Mouse (Mus musculus): ENCODE data around the gene Cbfb. TPM values are rescaled to one million over a fixed set of nuclear protein-coding genes. Genes with fewer than 3 reads are reported as not detected.
A peak's percentile ranks its signal among the peaks of the same experiment; 100 is the strongest.

The Cbfb gene
- polyA plus RNA-seq, 2 experiments: 75.2 to 101 TPM

DNA sequence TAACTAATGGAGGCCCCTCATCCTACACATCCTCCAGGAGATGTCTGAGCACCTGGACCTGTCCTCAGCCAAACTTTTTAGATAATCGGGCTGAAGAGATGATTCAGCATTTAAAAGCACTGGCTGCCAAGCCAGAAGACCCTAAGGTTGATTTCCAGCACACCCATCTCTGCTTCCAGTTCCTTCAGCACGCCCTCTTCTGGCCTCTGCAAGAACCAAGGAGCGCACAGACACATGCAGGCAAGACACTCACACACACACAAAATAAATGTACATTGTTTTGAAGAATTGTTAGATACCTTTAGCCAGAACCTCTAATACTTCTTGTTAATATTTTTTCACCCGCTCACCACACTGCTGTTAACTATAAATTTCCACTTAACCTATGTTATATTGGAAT is 18.8 kb upstream of the Cbfb start:
- H3K9me3 ChIP-seq (ENCODE audit: control insufficient read depth, low read length): no peaks in the 10 kb centered on the region
- no peaks in the 10 kb centered on the region for H3K36me3 ChIP-seq (ENCODE audit: control insufficient read depth, insufficient read depth, low read length)
- no peak for DNase-seq (ENCODE audit: low spot score)
- H3K4me2 ChIP-seq (replicated peaks; ENCODE audit: low read depth, low read length, severe bottlenecking): no peak overlapping the region
- no peaks in the 10 kb centered on the region for H3K27me3 ChIP-seq (ENCODE audit: control insufficient read depth, insufficient read depth, low read length)
- peaks cover 14% of the 10 kb centered on the region for H3K4me1 ChIP-seq (ENCODE audit: control insufficient read depth, insufficient read depth, low read length)
- 59% methylated on average over 4 of the region's 4 CpGs for WGBS
- no peak for TF ChIP-seq POLR2A (IDR thresholded peaks at IDR 0.05; ENCODE audit: borderline replicate concordance, extremely low read depth, insufficient read depth, insufficient read length)
- H3K27ac ChIP-seq (replicated peaks; ENCODE audit: low read depth, low read length): no peak overlapping the region
- no peak for ATAC-seq (ENCODE audit: low FRiP score, low read depth)
- H3K4me3 ChIP-seq (replicated peaks; ENCODE audit: low read length): no peak overlapping the region
- H3K9ac ChIP-seq (ENCODE audit: low read depth, low read length, severe bottlenecking): no peak overlapping the region

DNA sequence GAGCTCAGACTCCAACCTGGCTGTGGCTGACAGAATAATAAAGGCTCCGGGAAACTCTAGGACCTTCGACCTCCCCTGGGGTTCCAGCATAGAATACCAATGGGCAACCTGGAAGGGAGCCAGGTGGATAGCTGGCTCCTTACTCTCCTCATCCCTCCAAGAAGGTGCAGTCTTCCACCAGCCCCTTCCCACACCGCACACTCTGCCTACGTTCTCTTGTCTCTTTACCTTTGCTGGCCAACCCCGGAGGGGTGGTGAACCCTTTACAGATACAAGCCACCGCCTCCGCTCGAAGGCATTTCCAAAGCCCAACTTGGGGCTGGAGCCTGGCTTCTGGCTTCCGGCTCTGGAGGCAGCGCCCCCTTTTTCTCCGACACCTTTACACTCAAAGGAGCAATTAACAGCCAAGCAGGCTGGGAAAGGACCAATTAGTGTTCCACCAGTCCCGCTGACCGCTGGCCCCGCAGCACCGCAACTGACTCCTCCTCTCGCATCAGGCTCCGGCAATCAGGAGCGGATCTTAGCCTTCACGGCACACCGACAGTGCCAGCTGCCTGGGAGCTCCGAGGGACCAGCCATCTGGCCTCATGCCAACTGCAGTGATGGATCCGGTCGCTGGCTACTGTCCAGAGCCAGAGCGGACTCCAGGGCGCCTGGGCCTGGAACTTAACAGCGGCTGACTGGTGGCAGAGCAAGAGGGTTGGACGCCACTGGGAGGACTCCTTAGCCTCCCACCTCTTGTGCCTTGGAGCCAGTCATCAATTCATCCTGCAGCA is 17.7 kb upstream of the Cbfb start:
- ATAC-seq (ENCODE audit: low FRiP score, low read depth) (peak; percentile 80), DNase-seq (ENCODE audit: low spot score) (peak; percentile 76)
- Histone ChIP-seq H3K27me3 (ENCODE audit: control insufficient read depth, insufficient read depth, low read length) (no peaks in the 10 kb centered on the region), H3K27ac (replicated peaks; ENCODE audit: low read depth, low read length) (peak overlapping the region; percentile 16; the same call in 1 of the 2 replicates), H3K4me3 (replicated peaks; ENCODE audit: low read length) (peak overlapping the region; percentile 28), H3K9ac (ENCODE audit: low read depth, low read length, severe bottlenecking) (peak overlapping the region; percentile 40; the same call in 1 of the 2 replicates), H3K36me3 (ENCODE audit: control insufficient read depth, insufficient read depth, low read length) (no peaks in the 10 kb centered on the region), H3K9me3 (ENCODE audit: control insufficient read depth, low read length) (no peaks in the 10 kb centered on the region), H3K4me1 (ENCODE audit: control insufficient read depth, insufficient read depth, low read length) (peaks cover 14% of the 10 kb centered on the region), H3K4me2 (replicated peaks; ENCODE audit: low read depth, low read length, severe bottlenecking) (peak overlapping the region; percentile 62)
- 1% methylated on average over 27 of the region's 27 CpGs for WGBS
- no peak for TF ChIP-seq POLR2A (IDR thresholded peaks at IDR 0.05; ENCODE audit: borderline replicate concordance, extremely low read depth, insufficient read depth, insufficient read length)

DNA sequence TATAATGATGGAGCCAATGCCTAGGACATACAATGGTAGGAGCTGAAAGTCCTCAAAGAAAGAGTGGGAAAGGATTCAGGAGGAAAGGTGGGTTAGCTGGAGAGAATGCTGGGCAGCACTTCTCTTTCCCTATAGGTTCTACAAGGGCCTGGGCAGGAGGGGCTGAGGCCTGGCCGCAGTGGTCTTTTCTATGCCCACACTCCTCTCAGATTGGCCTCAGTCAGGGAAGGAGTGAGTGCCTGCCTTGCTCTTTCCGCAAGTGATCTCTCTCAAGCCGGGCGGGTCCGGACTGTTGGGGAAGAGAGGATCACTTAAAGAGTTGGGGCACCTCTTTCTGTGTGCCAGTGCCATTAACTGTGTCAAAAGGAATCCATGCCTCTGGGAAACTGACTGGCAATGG is 16.2 kb upstream of the Cbfb start:
- H3K27ac ChIP-seq (replicated peaks; ENCODE audit: low read depth, low read length): no peak overlapping the region
- no peak overlapping the region for H3K9ac ChIP-seq (ENCODE audit: low read depth, low read length, severe bottlenecking)
- no peaks in the 10 kb centered on the region for H3K9me3 ChIP-seq (ENCODE audit: control insufficient read depth, low read length)
- ATAC-seq (ENCODE audit: low FRiP score, low read depth): no peak
- no peak for DNase-seq (ENCODE audit: low spot score)
- 94% methylated on average over 5 of the region's 5 CpGs for WGBS
- no peak overlapping the region for H3K4me3 ChIP-seq (replicated peaks; ENCODE audit: low read length)
- H3K4me1 ChIP-seq (ENCODE audit: control insufficient read depth, insufficient read depth, low read length): peaks cover 14% of the 10 kb centered on the region
- H3K36me3 ChIP-seq (ENCODE audit: control insufficient read depth, insufficient read depth, low read length): no peaks in the 10 kb centered on the region
- H3K4me2 ChIP-seq (replicated peaks; ENCODE audit: low read depth, low read length, severe bottlenecking): no peak overlapping the region
- TF ChIP-seq POLR2A (IDR thresholded peaks at IDR 0.05; ENCODE audit: borderline replicate concordance, extremely low read depth, insufficient read depth, insufficient read length): no peak
- no peaks in the 10 kb centered on the region for H3K27me3 ChIP-seq (ENCODE audit: control insufficient read depth, insufficient read depth, low read length)

DNA sequence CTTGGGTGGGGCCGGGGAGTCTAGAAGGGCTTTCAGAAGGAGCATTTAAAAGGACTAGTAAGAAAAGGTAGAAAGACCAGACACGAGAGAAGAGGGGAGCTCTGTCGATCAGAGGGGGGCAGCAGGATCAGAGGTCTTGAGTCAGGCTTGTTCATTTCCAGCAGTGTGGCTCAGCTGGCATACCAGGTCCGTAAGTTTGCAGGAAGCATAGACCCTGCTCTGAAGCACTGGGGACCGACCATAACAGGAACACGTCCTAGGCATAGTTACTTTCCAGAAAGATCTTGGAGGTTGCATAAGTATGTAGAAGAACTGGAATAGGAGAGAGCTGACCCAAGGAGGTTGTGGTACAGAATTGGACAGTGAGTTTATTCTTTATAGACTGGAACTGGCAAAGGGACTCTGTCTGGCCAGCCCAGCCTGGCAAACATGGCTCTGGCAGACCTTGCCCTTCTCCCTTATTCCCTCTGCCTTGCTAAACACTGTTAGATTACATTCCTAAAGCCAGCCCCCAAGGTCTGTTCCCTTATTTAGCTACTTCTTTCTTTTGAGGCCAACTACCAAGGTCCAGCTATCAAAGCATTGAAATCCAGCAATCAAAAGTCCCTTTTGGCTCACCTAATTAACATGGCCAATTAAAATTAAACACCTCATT is 15.3 kb upstream of the Cbfb start:
- no peak for TF ChIP-seq POLR2A (IDR thresholded peaks at IDR 0.05; ENCODE audit: borderline replicate concordance, extremely low read depth, insufficient read depth, insufficient read length)
- H3K4me2 ChIP-seq (replicated peaks; ENCODE audit: low read depth, low read length, severe bottlenecking): no peak overlapping the region
- WGBS: 84% methylated on average over 6 of the region's 6 CpGs
- H3K4me3 ChIP-seq (replicated peaks; ENCODE audit: low read length): no peak overlapping the region
- ATAC-seq (ENCODE audit: low FRiP score, low read depth) (no peak), DNase-seq (ENCODE audit: low spot score) (no peak)
- no peak overlapping the region for H3K9ac ChIP-seq (ENCODE audit: low read depth, low read length, severe bottlenecking)
- peaks cover 14% of the 10 kb centered on the region for H3K4me1 ChIP-seq (ENCODE audit: control insufficient read depth, insufficient read depth, low read length)
- no peaks in the 10 kb centered on the region for H3K27me3 ChIP-seq (ENCODE audit: control insufficient read depth, insufficient read depth, low read length)
- no peak overlapping the region for H3K27ac ChIP-seq (replicated peaks; ENCODE audit: low read depth, low read length)
- no peaks in the 10 kb centered on the region for H3K9me3 ChIP-seq (ENCODE audit: control insufficient read depth, low read length)
- H3K36me3 ChIP-seq (ENCODE audit: control insufficient read depth, insufficient read depth, low read length): no peaks in the 10 kb centered on the region

DNA sequence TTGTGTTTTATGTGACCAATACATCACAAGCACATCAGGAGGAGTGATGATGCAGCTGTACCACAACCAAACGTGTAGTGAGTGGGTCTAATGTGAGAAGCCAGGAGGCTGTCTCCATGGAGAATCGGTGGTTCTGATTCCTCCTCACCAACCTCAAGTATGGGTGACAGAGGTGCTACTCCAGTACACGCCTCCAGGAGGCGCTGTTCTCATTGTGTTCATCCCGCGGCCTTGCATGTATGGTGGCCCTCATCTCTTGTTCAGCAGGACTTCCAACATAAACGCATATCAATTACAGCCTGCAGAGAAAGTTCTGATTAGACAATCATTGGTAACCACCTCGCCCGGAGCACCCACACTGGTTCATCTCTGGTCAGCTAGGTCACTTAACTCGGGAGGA is 12.9 kb upstream of the Cbfb start:
- Histone ChIP-seq H3K27me3 (ENCODE audit: control insufficient read depth, insufficient read depth, low read length) (no peaks in the 10 kb centered on the region), H3K27ac (replicated peaks; ENCODE audit: low read depth, low read length) (no peak overlapping the region), H3K4me3 (replicated peaks; ENCODE audit: low read length) (no peak overlapping the region), H3K4me1 (ENCODE audit: control insufficient read depth, insufficient read depth, low read length) (peaks cover 8% of the 10 kb centered on the region), H3K4me2 (replicated peaks; ENCODE audit: low read depth, low read length, severe bottlenecking) (no peak overlapping the region), H3K36me3 (ENCODE audit: control insufficient read depth, insufficient read depth, low read length) (no peaks in the 10 kb centered on the region), H3K9ac (ENCODE audit: low read depth, low read length, severe bottlenecking) (no peak overlapping the region), H3K9me3 (ENCODE audit: control insufficient read depth, low read length) (no peaks in the 10 kb centered on the region)
- DNase-seq (ENCODE audit: low spot score): peak; percentile 36
- 58% methylated on average over 10 of the region's 10 CpGs for WGBS
- no peak for ATAC-seq (ENCODE audit: low FRiP score, low read depth)
- TF ChIP-seq POLR2A (IDR thresholded peaks at IDR 0.05; ENCODE audit: borderline replicate concordance, extremely low read depth, insufficient read depth, insufficient read length): no peak
